Mouse (Mus musculus): ENCODE results near the gene Ensa.
A peak's percentile ranks its signal among the peaks of the same experiment; 100 is the strongest.
"Not testable (repeated sequence)": the region's sequence is repeated elsewhere in the genome, so short reads cannot be mapped to it uniquely, and the experiment has no call there.

Ensa gene

GRCm38 (mm10) chr3:95645313-95646235 is 20.8 kb downstream of the Ensa start:
- DNase-seq: no peak

DNA sequence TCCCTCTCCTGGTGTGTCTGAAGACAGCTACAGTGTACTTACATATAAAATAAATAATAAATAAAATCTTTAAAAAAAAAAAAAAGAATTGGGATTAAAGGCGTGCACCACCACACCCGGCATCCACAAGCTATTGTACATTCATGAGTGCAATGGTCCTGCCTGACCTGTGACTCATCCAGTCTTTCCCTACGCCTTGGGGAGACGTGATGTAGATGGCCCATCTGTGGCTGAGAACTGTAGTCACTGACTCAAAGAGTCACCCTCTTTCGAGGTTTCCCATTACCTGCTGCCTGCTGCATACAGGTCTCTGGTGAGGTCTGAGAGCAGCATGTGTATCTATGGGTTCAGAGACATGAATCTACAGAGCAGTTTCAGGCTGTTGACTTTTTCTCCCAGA is 23.2 kb downstream of the Ensa start:
- DNase-seq: no peak

GRCm38 (mm10) chr3:95650276-95651032 is 25.7 kb downstream of the Ensa start:
- DNase-seq: peak in 1 of 2 experiments; percentile 69

DNA sequence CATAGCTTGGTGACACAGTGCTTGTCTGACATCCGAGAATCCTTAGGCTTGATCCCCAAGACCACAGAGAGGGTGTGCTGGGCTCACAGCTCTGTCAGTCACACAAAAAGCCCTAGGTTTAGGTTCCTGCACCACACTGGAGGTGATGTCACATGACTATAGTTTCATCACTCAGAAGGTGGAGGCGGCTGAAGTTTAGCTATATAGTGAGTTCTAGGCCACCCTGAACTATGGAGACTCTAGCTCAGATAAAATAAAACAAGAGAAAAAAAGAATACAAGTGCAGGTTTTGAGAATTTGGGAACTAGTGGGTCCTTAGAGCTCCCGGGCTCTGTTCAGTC is 26.2 kb downstream of the Ensa start:
- DNase-seq: no peak

- DNase-seq: no peak
Observed at GRCm38 (mm10) chr3:95651391-95652203, 26.8 kb downstream of the Ensa start.

DNA sequence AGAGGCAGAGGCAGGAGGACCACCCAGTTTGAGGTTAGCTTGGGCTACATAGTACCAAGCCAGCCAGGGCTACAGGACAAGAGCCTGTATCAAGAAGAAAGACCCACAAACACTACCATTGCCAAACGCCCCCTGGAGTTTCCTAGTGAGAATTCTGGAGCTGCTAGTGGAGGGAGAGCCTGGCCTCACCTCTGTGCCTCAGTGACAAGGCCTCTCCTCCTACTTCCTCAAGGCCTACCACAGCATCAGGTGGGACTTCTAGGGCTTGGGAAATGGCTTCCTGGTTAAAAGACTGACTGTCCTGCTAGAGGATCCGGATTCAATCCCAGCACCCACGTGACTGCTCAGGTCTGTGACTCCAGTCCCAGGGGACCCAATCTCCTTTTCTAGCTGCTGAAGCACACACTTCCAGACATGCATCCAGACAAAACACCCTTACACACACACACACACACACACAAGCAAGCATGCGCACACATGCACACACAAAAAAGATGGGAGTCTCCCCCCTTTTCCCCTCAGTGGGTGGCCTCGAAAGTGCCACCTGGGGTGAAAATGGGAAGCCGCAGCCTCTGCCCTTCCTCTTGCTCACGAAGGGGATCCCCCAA is 27.5 kb downstream of the Ensa start:
- no peak for DNase-seq

DNA sequence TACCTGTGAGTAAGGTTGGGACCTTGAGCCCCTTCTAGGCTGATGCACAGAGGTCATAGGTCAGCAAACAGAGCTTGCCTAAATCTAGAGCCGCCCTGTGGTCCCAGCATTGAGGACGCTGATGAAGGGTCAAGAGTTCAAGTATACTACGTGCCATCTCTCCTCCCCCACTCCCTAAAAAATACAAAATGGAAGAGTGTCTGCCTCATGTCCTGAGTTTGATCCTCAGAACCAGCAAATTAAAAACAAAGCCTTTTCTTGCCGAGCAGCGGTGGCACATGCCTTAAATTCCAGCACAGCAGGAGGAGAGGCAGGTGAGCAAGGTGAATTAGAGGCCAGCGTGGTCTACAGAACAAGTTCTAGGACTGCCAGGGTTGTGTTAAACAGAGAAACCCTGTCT is 28.1 kb downstream of the Ensa start:
- DNase-seq: no peak

DNA sequence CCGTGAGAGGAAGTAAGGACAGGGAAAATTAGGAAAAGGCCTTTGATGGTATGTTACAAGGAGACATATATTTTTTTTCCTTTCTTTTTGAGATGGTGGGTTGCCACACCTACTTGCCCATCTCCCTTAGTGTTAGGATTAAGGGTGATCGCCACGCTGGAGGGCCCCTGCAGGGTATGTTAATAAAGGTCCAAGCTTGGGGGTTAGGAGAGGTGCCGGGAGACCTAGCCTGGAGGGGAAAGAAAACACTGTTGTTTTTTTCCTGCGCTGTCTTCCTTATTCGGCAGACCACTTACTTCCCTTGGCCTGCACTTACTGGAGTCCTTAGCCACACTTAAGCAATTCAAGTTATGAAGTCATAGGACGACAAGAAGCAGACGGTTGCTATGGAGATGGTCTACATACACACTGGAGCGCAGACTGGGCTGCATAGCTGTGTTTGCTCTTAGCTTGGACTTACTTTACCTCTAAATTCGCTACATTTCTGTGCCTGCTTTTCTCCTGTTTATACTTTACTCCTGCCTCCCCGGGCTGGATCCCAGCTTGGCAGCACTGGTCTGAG is 28.8 kb downstream of the Ensa start:
- no peak for DNase-seq

DNA sequence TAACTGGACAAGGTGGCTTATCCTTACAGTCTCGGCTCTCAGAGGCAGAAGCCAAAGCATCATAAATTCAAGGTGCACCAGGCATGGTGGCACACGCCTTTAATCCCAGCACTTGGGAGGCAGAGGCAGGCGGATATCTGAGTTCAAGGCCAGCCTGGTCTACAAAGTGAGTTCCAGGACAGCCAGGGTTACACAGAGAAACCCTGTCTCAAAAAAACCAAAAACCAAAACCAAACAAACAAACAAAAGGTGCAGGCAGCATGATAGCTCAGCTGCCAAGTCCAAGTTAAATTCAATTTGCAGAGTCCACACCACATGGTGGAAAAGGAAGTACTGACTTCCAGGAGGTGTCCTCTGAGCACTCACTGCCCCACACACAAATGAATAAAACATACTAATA is 29.6 kb downstream of the Ensa start:
- DNase-seq: not testable (repeated sequence)

DNA sequence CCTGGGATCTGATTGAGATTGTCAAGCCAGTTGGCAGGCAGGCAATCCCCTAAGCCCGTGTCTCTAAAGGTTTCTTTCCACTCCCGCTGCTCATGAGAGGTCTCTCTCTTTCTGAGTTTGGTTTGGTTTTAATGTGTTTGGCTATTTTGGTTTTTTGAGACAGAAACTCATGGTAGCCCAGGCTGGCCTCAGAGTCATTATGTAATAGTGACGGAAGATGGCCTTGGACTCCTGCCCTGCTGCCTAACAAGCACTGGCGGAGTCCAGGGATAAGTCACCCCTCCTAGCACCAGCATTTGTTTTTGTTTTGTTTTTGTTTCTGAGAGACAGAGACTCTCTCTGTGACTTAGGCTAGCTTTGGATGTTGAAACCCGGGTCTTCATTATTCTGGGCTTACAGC is 30.6 kb downstream of the Ensa start:
- no peak for DNase-seq

DNA sequence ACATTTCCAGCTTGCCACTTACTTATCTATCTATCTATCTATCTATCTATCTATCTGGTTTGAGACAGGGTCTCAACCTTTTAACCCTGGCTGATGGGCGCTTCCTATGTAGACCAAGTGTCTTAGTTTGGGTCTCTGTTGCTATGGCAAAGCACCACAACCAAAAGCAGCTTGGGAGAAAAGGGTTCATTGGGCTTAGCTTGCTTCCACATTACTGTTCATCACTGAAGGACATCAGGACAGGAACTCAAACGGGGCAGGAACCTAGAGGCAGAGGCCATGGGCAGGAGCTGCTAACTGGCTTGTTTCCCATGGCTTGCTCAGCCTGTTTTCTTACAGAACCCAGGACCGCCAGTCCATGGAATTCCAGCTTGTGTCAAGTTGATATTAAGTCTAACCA is 32.3 kb downstream of the Ensa start:
- DNase-seq: no peak

DNA sequence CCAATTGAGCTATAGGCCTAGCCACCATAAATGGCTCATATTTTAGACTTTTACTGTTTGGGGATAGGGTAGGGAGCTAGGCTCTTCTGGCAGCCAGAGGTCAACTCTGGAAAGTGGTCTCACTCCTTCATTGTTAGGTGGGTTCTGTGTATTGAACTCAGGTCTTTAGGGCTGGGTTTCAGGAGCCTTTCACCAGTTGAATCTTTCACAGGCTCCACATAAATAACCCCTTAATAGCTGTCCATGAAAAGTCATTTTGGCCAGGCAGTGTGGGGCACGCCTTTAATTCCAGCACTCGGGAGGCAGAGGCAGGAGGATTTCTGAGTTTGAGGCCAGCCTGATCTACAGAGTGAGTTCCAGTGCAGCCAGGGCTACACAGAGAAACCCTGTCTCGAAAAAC is 32.9 kb downstream of the Ensa start:
- DNase-seq: no peak

DNA sequence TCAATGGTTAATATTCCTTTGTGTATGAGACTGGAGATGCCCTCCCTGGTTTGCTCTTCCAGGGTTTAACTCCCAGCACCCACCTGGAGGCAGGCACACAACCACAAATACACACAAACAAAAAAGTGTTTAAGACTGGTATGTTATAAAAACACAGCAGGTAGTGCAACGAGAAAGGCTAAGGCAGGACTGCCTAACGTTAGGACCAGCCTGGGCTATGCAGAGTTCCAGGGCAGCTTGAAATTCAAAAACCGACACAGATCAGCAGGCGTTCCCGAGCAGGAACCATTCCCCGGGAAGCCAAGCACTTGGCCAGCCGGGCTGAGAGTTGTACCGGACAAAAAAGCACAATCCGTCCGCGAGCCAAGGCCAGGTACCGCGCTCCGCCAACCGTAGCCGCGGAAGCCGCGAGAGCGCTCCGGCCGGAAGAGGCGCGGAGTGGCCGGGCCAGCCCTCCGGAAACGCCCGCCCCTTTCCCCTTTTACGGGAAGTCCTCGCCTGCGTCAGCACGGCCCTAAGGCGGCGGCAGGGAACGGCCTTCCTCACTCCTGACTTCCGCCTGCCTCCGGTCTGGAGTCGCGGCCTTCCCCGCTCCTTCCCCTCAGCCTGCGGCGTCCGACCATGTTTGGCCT is 33.6 kb downstream of the Ensa start, which contains the start of gene Mcl1:
TSS of gene Mcl1 (plus strand) at position 553 of the 632 bp plus-strand sequence.
- peak; percentile 95 for DNase-seq

DNA sequence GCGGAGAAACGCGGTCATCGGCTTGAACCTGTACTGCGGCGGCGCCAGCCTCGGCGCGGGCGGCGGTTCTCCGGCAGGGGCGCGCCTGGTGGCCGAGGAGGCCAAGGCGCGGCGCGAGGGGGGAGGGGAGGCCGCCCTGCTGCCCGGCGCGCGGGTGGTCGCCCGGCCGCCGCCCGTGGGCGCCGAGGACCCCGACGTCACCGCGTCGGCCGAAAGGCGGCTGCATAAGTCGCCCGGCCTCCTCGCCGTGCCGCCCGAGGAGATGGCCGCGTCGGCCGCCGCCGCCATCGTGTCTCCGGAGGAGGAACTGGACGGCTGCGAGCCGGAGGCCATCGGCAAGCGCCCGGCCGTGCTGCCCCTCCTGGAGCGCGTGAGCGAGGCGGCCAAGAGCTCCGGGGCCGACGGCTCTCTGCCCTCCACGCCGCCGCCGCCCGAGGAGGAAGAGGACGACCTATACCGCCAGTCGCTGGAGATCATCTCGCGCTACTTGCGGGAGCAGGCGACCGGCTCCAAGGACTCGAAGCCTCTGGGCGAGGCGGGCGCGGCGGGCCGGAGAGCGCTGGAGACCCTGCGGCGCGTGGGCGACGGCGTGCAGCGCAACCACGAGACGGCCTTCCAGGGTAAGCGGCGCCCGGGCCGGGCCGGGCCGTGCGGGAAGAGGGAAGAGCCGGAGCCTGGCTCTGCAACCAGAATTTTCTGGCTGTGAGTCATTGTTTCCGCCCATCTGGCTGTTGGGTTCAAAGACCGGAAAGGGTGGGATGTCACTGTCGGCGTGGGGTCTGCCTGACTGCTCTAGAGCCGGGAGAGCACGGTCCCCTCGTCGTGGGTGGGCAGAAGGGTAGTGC is 34.3 kb downstream of the Ensa start:
- DNase-seq: peak; percentile 67 to 68

GRCm38 (mm10) chr3:95659948-95660347 is 35.2 kb downstream of the Ensa start:
- no peak for DNase-seq

DNA sequence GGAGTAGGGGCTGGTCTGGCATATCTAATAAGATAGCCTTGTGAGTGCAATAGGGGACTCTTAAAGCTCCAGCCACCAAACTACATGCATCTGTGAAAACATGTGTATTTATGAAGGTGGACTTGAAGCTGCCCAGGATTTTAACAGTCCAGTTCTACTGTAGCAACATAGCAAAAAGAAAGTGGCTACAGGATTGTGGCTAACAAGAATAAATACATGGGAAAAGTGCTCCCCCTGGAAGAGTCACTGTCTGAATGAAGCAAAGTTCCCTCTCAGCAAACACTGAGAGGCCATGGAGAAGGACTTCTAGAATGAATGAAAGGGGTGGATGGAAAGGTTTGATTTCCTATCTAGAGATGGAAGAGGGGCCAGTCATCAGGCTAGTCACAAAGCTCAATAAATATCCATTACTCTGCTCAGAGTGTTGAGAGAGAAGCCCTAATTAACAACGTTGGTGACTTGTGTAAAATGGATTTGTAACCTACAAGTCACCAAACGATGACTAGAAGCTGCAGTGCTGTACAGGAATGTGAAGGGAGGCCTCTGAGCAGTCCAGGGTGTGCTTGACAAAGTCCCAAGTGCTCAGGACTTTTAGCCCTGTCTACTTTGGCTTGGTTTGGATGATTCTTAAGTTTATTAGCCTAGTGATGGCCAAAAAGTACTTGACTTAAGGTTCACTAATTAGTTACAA is 36.1 kb downstream of the Ensa start:
- DNase-seq: no peak

GRCm38 (mm10) chr3:95661945-95662715 is 37.3 kb downstream of the Ensa start:
- DNase-seq: peak; percentile 56 to 76

DNA sequence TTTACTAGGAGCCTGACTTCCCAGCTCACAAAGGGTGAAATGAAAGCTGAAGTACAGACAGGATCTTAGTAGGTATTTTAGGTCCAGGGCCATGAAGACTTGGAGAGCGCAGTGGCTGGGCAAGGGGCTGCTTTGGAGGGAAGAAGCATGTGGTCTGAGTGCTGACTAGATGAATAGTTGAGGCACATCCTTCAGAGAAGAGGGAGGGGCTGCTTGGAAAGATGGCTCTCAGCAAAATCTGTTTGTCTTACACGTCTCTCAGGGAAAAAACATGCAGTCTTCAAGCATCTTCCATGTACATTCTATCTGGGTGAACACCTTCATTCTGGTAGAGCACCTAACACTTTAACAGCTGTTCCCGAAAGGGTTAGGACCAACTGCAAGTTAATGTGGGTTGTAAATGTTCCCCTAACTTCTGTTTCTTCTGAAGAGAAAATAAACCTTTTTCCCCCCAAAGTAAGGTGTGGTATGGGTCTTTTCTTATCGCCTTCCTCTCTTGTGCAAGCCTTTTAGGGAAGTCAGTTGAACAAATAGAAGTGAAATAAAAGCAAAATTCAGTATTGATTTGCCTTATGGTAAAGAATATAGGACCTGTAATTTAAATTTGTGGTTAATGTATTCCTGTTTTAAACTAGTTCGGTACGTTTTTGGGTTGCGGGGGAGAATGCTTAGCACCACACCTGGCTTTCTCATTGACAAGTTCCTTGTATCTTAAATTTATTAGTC is 38.1 kb downstream of the Ensa start:
- no peak for DNase-seq

- DNase-seq: no peak
Observed at GRCm38 (mm10) chr3:95663486-95663885, 38.7 kb downstream of the Ensa start.
